Mouse (Mus musculus): Measurements from ENCODE around the gene Acot7.

GRCm38 (mm10) chr4:152260451-152260850 lies 82.5 kb downstream of the Acot7 start:
- TF ChIP-seq CTCF (IDR thresholded peaks at IDR 0.05; ENCODE audit: low read depth) (no peak), EP300 (IDR thresholded peaks at IDR 0.05; ENCODE audit: low read depth) (no peak)
